Mouse (Mus musculus): ENCODE measurements around the gene 2210418O10Rik. TPM values are rescaled to one million over a fixed set of nuclear protein-coding genes. Genes with fewer than 3 reads are reported as not detected.
"Not testable (repeated sequence)": the region's sequence is repeated elsewhere in the genome, so short reads cannot be mapped to it uniquely, and the experiment has no call there.

2210418O10Rik gene
- 6.3 and 7.3 TPM in 2 replicates for polyA plus RNA-seq (2014; fragmentation: Nextera tagmentation; extraction: Ambion mirVana)

DNA sequence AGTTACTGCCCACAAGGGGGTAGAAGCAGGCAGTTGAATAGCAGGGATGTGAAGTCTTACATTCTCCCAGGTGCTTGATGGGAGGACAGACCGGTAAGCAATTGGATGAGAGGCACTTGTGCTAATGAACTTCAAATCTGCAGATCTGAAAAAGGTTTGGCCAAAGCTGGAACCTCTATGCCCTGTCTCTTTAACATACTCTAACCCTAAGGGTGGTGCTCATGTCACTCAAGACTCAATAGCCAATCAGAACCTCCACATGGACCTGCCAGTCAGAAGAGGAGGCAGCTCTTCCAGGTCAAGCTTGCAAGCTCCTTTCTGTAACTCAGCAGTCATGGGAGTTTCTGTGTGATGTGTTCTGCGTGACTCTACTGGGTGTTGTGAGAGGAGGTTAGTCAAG, at the start of gene 2210418O10Rik:
2210418O10Rik (plus strand) TSS at position 301 of the 400 bp plus-strand sequence.
- H3K27ac ChIP-seq (replicated peaks in 1 of 2; ENCODE audit: control insufficient read depth in 1 of 2, insufficient read depth in 1 of 2, low read depth in 2 of 2, low read length in 2 of 2); H3K9me3 ChIP-seq (ENCODE audit: control insufficient read depth, low read length); H3K4me1 ChIP-seq (ENCODE audit: control insufficient read depth in 2 of 2, insufficient read depth in 2 of 2, low read length in 2 of 2); H3K27me3 ChIP-seq (ENCODE audit: control insufficient read depth, insufficient read depth, low read length); ATAC-seq (ENCODE audit: insufficient number of reproducible peaks, insufficient read depth, low FRiP score, low read depth); H3K36me3 ChIP-seq (ENCODE audit: control insufficient read depth, insufficient read depth, low read length); H3K9ac ChIP-seq (ENCODE audit: low read length); H3K4me2 ChIP-seq (ENCODE audit: low read length); H3K4me3 ChIP-seq (ENCODE audit: control insufficient read depth in 1 of 2, insufficient read depth in 1 of 2, low read depth in 1 of 2, low read length in 2 of 2): not testable (repeated sequence)
- WGBS: no CpG with 5 or more reads among the region's 2 CpGs

GRCm38 (mm10) chr2:176248519-176248918, 22.1 kb downstream of the 2210418O10Rik start:
- H3K9ac ChIP-seq (ENCODE audit: low read length); H3K4me1 ChIP-seq (ENCODE audit: control insufficient read depth in 2 of 2, insufficient read depth in 2 of 2, low read length in 2 of 2); H3K27me3 ChIP-seq (ENCODE audit: control insufficient read depth, insufficient read depth, low read length); H3K4me3 ChIP-seq (ENCODE audit: control insufficient read depth in 1 of 2, insufficient read depth in 1 of 2, low read depth in 1 of 2, low read length in 2 of 2); ATAC-seq (ENCODE audit: insufficient number of reproducible peaks, insufficient read depth, low FRiP score, low read depth); H3K9me3 ChIP-seq (ENCODE audit: control insufficient read depth, low read length); H3K4me2 ChIP-seq (ENCODE audit: low read length); H3K36me3 ChIP-seq (ENCODE audit: control insufficient read depth, insufficient read depth, low read length); H3K27ac ChIP-seq (replicated peaks in 1 of 2; ENCODE audit: control insufficient read depth in 1 of 2, insufficient read depth in 1 of 2, low read depth in 2 of 2, low read length in 2 of 2): not testable (repeated sequence)
- no CpG with 5 or more reads among the region's 1 CpGs for WGBS

Other genes starting within 250 kb of the 2210418O10Rik start
- 1.5 and 1.7 TPM in 2 replicates for gene Gm2004, start 76.7 kb upstream of the 2210418O10Rik start, polyA plus RNA-seq (2014; fragmentation: Nextera tagmentation; extraction: Ambion mirVana)
- gene Gm11009, start 92.9 kb downstream of the 2210418O10Rik start, polyA plus RNA-seq (2014; fragmentation: Nextera tagmentation; extraction: Ambion mirVana): not detected in 2 replicates
- 17.1 and 17.6 TPM in 2 replicates for gene Gm14435, start 197.0 kb downstream of the 2210418O10Rik start, polyA plus RNA-seq (2014; fragmentation: Nextera tagmentation; extraction: Ambion mirVana)